Mouse (Mus musculus): ENCODE measurements around the gene Cdpf1. TPM values are rescaled to one million over a fixed set of nuclear protein-coding genes. Genes with fewer than 3 reads are reported as not detected.

Gene Cdpf1
- polyA plus RNA-seq (2016; fragmentation: Nextera tagmentation; extraction: Ambion mirVana) = 17.7 and 19.0 TPM in 2 replicates

- no peaks in the 10 kb centered on the region for H3K9me3 ChIP-seq
- no peaks in the 10 kb centered on the region for H3K27me3 ChIP-seq (replicated peaks)
- peak; percentile 95 for ATAC-seq (ENCODE audit: low FRiP score, low read depth)
- H3K4me3 ChIP-seq = peak within 1 kb of the TSS; percentile 73
- H3K9ac ChIP-seq = peak within 1 kb of the TSS; percentile 72
- H3K36me3 ChIP-seq = no peaks in the 10 kb centered on the region
- peak within 1 kb of the TSS; percentile 42; the same call in 1 of the 2 replicates for H3K27ac ChIP-seq
- peak within 1 kb of the TSS; percentile 89 for H3K4me2 ChIP-seq (replicated peaks)
- WGBS = 3% methylated on average over 36 of the region's 36 CpGs
- H3K4me1 ChIP-seq = peaks cover 7% of the 10 kb centered on the region
These were observed at the start of gene Cdpf1 for GRCm38 (mm10) chr15:85811535-85812277. Gene Cdpf1 (minus strand): TSS chr15:85811697.

GRCm38 (mm10) chr15:85859490-85860031 is 48.1 kb upstream of the Cdpf1 start, which contains the start of gene Gtse1:
Gene Gtse1 (plus strand): TSS chr15:85859745.
- Histone ChIP-seq H3K36me3 (peaks cover 28% of the 10 kb centered on the region), H3K9me3 (no peaks in the 10 kb centered on the region), H3K4me2 (replicated peaks) (peak within 1 kb of the TSS; percentile 87), H3K4me1 (peaks cover 23% of the 10 kb centered on the region), H3K27me3 (replicated peaks) (no peaks in the 10 kb centered on the region), H3K9ac (peak within 1 kb of the TSS; percentile 77), H3K4me3 (peak within 1 kb of the TSS; percentile 71), H3K27ac (peak within 1 kb of the TSS; percentile 57; the same call in 1 of the 2 replicates)
- peak; percentile 96 for ATAC-seq (ENCODE audit: low FRiP score, low read depth)
- under 1% methylated on average over 42 of the region's 42 CpGs for WGBS

GRCm38 (mm10) chr15:85858980-85859489 is 47.5 kb upstream of the Cdpf1 start:
- WGBS = 10% methylated on average over 15 of the region's 15 CpGs
- H3K36me3 ChIP-seq = peaks cover 22% of the 10 kb centered on the region
- peak overlapping the region; percentile 77 for H3K9ac ChIP-seq
- H3K9me3 ChIP-seq = no peaks in the 10 kb centered on the region
- no peaks in the 10 kb centered on the region for H3K27me3 ChIP-seq (replicated peaks)
- H3K4me2 ChIP-seq (replicated peaks) = peak overlapping the region; percentile 87
- ATAC-seq (ENCODE audit: low FRiP score, low read depth) = peak; percentile 55; the same call in 1 of the 2 replicates
- H3K27ac ChIP-seq = peak overlapping the region; percentile 57; the same call in 1 of the 2 replicates
- peaks cover 23% of the 10 kb centered on the region for H3K4me1 ChIP-seq
- H3K4me3 ChIP-seq = peak overlapping the region; percentile 71

- H3K36me3 ChIP-seq = no peaks in the 10 kb centered on the region
- H3K27me3 ChIP-seq (replicated peaks) = no peaks in the 10 kb centered on the region
- no peak overlapping the region for H3K4me2 ChIP-seq (replicated peaks)
- 0 out of 2 replicates have a peak overlapping the region, but pooled peaks have one; percentile 8 for H3K9ac ChIP-seq
- H3K4me3 ChIP-seq = no peak overlapping the region
- H3K9me3 ChIP-seq = no peaks in the 10 kb centered on the region
- no peak overlapping the region for H3K27ac ChIP-seq
- ATAC-seq (ENCODE audit: low FRiP score, low read depth) = no peak
- H3K4me1 ChIP-seq = no peaks in the 10 kb centered on the region
- 82% methylated on average over 12 of the region's 12 CpGs for WGBS
These were observed 40.3 kb upstream of the Cdpf1 start for GRCm38 (mm10) chr15:85851656-85852392.

GRCm38 (mm10) chr15:85845071-85845470 is 33.6 kb upstream of the Cdpf1 start:
- ATAC-seq (ENCODE audit: low FRiP score, low read depth) = no peak

GRCm38 (mm10) chr15:85841796-85842360 is 30.4 kb upstream of the Cdpf1 start:
- no peak overlapping the region for H3K9ac ChIP-seq
- no peaks in the 10 kb centered on the region for H3K36me3 ChIP-seq
- H3K4me3 ChIP-seq = no peak overlapping the region
- no peaks in the 10 kb centered on the region for H3K9me3 ChIP-seq
- H3K4me1 ChIP-seq = no peaks in the 10 kb centered on the region
- ATAC-seq (ENCODE audit: low FRiP score, low read depth) = no peak
- no peak overlapping the region for H3K4me2 ChIP-seq (replicated peaks)
- H3K27ac ChIP-seq = no peak overlapping the region
- 84% methylated on average over 5 of the region's 5 CpGs for WGBS
- H3K27me3 ChIP-seq (replicated peaks) = no peaks in the 10 kb centered on the region

More at GRCm38 (mm10) chr15:85845071-85845470, 33.6 kb upstream of the Cdpf1 start:
- no peak overlapping the region for H3K4me2 ChIP-seq (replicated peaks)
- H3K9me3 ChIP-seq = no peaks in the 10 kb centered on the region
- no peaks in the 10 kb centered on the region for H3K27me3 ChIP-seq (replicated peaks)
- H3K4me3 ChIP-seq = no peak overlapping the region
- H3K36me3 ChIP-seq = no peaks in the 10 kb centered on the region
- no peak overlapping the region for H3K9ac ChIP-seq
- H3K4me1 ChIP-seq = no peaks in the 10 kb centered on the region
- H3K27ac ChIP-seq = no peak overlapping the region

GRCm38 (mm10) chr15:85840983-85841382 is 29.5 kb upstream of the Cdpf1 start:
- ATAC-seq (ENCODE audit: low FRiP score, low read depth) = no peak
- no peak overlapping the region for H3K27ac ChIP-seq
- WGBS = 35% methylated on average over 6 of the region's 6 CpGs
- H3K9me3 ChIP-seq = no peaks in the 10 kb centered on the region
- H3K27me3 ChIP-seq (replicated peaks) = no peaks in the 10 kb centered on the region
- no peak overlapping the region for H3K4me3 ChIP-seq
- H3K4me2 ChIP-seq (replicated peaks) = no peak overlapping the region
- no peak overlapping the region for H3K9ac ChIP-seq
- H3K36me3 ChIP-seq = no peaks in the 10 kb centered on the region
- H3K4me1 ChIP-seq = no peaks in the 10 kb centered on the region

GRCm38 (mm10) chr15:85836887-85837286 is 25.4 kb upstream of the Cdpf1 start:
- Histone ChIP-seq H3K4me3 (no peak overlapping the region), H3K4me1 (peaks cover 5% of the 10 kb centered on the region), H3K36me3 (no peaks in the 10 kb centered on the region), H3K9me3 (no peaks in the 10 kb centered on the region), H3K27me3 (replicated peaks) (no peaks in the 10 kb centered on the region), H3K27ac (no peak overlapping the region), H3K4me2 (replicated peaks) (no peak overlapping the region), H3K9ac (no peak overlapping the region)
- no peak for ATAC-seq (ENCODE audit: low FRiP score, low read depth)
- 90% methylated on average over 5 of the region's 5 CpGs for WGBS

GRCm38 (mm10) chr15:85835335-85835734 is 23.8 kb upstream of the Cdpf1 start:
- Histone ChIP-seq H3K36me3 (no peaks in the 10 kb centered on the region), H3K27ac (no peak overlapping the region), H3K4me1 (peaks cover 7% of the 10 kb centered on the region), H3K9ac (no peak overlapping the region), H3K9me3 (no peaks in the 10 kb centered on the region), H3K27me3 (replicated peaks) (no peaks in the 10 kb centered on the region), H3K4me3 (no peak overlapping the region), H3K4me2 (replicated peaks) (no peak overlapping the region)
- 58% methylated on average over 3 of the region's 3 CpGs for WGBS
- ATAC-seq (ENCODE audit: low FRiP score, low read depth) = no peak

- WGBS = 50% methylated on average over 8 of the region's 8 CpGs
- H3K27ac ChIP-seq = no peak overlapping the region
- H3K4me1 ChIP-seq = peaks cover 7% of the 10 kb centered on the region
- H3K4me2 ChIP-seq (replicated peaks) = peak overlapping the region; percentile 82
- ATAC-seq (ENCODE audit: low FRiP score, low read depth) = no peak
- peak overlapping the region; percentile 56 for H3K4me3 ChIP-seq
- H3K36me3 ChIP-seq = no peaks in the 10 kb centered on the region
- H3K9ac ChIP-seq = peak overlapping the region; percentile 61
- H3K9me3 ChIP-seq = no peaks in the 10 kb centered on the region
- H3K27me3 ChIP-seq (replicated peaks) = 0 out of 2 replicates have a peak, but pooled peaks cover 3% of the 10 kb centered on the region
These were observed 21.1 kb upstream of the Cdpf1 start for GRCm38 (mm10) chr15:85832599-85832998.

GRCm38 (mm10) chr15:85831954-85832590 is 20.6 kb upstream of the Cdpf1 start, which contains the start of gene Ttc38:
Gene Ttc38 (plus strand): TSS chr15:85832306.
- 1% methylated on average over 27 of the region's 27 CpGs for WGBS
- H3K9ac ChIP-seq = peak within 1 kb of the TSS; percentile 61
- peak within 1 kb of the TSS; percentile 56 for H3K4me3 ChIP-seq
- no peak within 1 kb of the TSS for H3K27ac ChIP-seq
- peak within 1 kb of the TSS; percentile 82 for H3K4me2 ChIP-seq (replicated peaks)
- 0 out of 2 replicates have a peak, but pooled peaks cover 3% of the 10 kb centered on the region for H3K27me3 ChIP-seq (replicated peaks)
- ATAC-seq (ENCODE audit: low FRiP score, low read depth) = peak; percentile 84
- no peaks in the 10 kb centered on the region for H3K9me3 ChIP-seq
- peaks cover 7% of the 10 kb centered on the region for H3K4me1 ChIP-seq
- H3K36me3 ChIP-seq = no peaks in the 10 kb centered on the region
